ENCODE assay signal across 9 mouse cellular contexts in the genomic region with DNA sequence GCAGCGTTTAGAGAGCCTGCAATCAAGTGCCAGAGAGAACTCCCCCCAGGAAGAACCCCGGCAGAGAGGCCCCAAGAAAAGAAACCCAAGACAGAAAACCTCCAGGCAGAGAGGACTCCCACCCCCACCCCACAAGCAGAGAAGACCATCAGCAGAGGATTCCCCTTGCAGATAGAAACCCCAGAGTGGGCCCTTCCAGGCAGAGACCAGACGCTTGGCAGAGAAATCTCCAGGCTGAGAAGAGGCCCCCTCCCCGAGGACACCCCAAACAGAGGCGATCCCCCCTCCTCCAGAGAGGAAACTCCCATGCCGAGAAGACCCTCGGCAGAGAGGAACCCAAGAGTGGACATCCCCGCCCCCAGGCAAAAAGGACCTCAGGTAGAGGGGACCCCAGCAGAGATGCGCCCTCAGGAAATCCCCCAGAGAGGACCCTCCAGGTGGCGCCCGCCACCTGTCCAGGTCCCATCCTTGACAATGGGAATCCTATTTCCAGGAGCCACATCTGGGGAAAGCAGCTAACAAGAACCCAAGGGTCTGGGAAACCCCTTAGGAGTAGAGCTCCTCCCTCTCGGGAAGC. TPM values are rescaled to one million over a fixed set of nuclear protein-coding genes. Genes with fewer than 3 reads are reported as not detected.
A peak's percentile ranks its signal among the peaks of the same experiment; 100 is the strongest.
DNase-seq lines count a peak whose midpoint lies in the region; ATAC-seq and TF ChIP-seq lines count a peak whose summit lies in the region.
"Had no signal": no experiment of that assay in that cellular context is flagged by ENCODE, and none has a peak within 500 bp of the region (broad histone marks: within the 10 kb centered on the region; RNA-seq: fewer than 3 reads in every experiment).

No protein-coding gene starts in this region.

- peaks cover 20% of the 10 kb centered on the region for H3K27me3 ChIP-seq in kidney, postnatal 0 days (ENCODE audit: insufficient read depth, low read length)
- peaks cover 56% of the 10 kb centered on the region for H3K27me3 ChIP-seq in embryonic facial prominence, embryonic 10.5 days (replicated peaks; ENCODE audit: low read depth, poor library complexity, severe bottlenecking)
- peaks cover 26% of the 10 kb centered on the region for H3K27me3 ChIP-seq in intestine, embryonic 15.5 days (replicated peaks)
- peaks cover 38% of the 10 kb centered on the region for H3K27me3 ChIP-seq in neural tube, embryonic 13.5 days

- no peak overlapping the region for H3K27ac ChIP-seq in kidney, postnatal 0 days
- H3K27ac ChIP-seq in embryonic facial prominence, embryonic 10.5 days (replicated peaks): no peak overlapping the region
- H3K27ac ChIP-seq in intestine, embryonic 15.5 days: no peak overlapping the region
- peak overlapping the region; percentile 61 for H3K27ac ChIP-seq in neural tube, embryonic 13.5 days (replicated peaks)

- no peak for DNase-seq in kidney, postnatal 0 days (ENCODE audit: low spot score)
- no peak for DNase-seq in kidney, postnatal 10 days
- no peak for DNase-seq in embryonic facial prominence, embryonic 10.5 days (ENCODE audit: low spot score)
- no peak for DNase-seq in spleen, postnatal 14 days (ENCODE audit: low spot score in 2 of 2)
- DNase-seq in right cerebral cortex, adult 2 months (ENCODE audit: low spot score in 2 of 2): no peak
- no peak for DNase-seq in left cerebral cortex, postnatal 36 days (ENCODE audit: low spot score in 2 of 2)

- H3K4me3 ChIP-seq in kidney, postnatal 0 days (replicated peaks; ENCODE audit: low read depth, low read length): peak overlapping the region; percentile 39
- H3K4me3 ChIP-seq in embryonic facial prominence, embryonic 10.5 days: peak overlapping the region; percentile 71
- peak overlapping the region; percentile 55 for H3K4me3 ChIP-seq in intestine, embryonic 15.5 days (replicated peaks)
- peak overlapping the region; percentile 59 for H3K4me3 ChIP-seq in neural tube, embryonic 13.5 days

- WGBS in kidney, postnatal 0 days: 12% methylated on average over 12 of the region's 12 CpGs
- 11% methylated on average over 12 of the region's 12 CpGs for WGBS in embryonic facial prominence, embryonic 10.5 days
- 8% methylated on average over 12 of the region's 12 CpGs for WGBS in intestine, embryonic 15.5 days
- WGBS in neural tube, embryonic 13.5 days: 10% methylated on average over 12 of the region's 12 CpGs

- peak overlapping the region; percentile 65 for H3K4me2 ChIP-seq in kidney, postnatal 0 days (ENCODE audit: low read length)
- H3K4me2 ChIP-seq in intestine, embryonic 15.5 days (replicated peaks): peak overlapping the region; percentile 96
- peak overlapping the region; percentile 72 for H3K4me2 ChIP-seq in neural tube, embryonic 13.5 days

- no peaks in the 10 kb centered on the region for H3K9me3 ChIP-seq in kidney, postnatal 0 days (replicated peaks; ENCODE audit: low read length)
- H3K9me3 ChIP-seq in embryonic facial prominence, embryonic 10.5 days: no peaks in the 10 kb centered on the region
- no peaks in the 10 kb centered on the region for H3K9me3 ChIP-seq in intestine, embryonic 15.5 days
- no peaks in the 10 kb centered on the region for H3K9me3 ChIP-seq in neural tube, embryonic 13.5 days

- intact Hi-C loops in left cerebral cortex, postnatal 36 days (cut with DNase I): loop anchor here (5.0 kb wide), 1 partner anchor 61 kb away; a partner anchor contains a TSS

- H3K4me1 ChIP-seq in kidney, postnatal 0 days (replicated peaks; ENCODE audit: insufficient read depth, low read length): peaks cover 7% of the 10 kb centered on the region; the same call in 1 of the 2 replicates
- peaks cover 11% of the 10 kb centered on the region for H3K4me1 ChIP-seq in embryonic facial prominence, embryonic 10.5 days
- H3K4me1 ChIP-seq in intestine, embryonic 15.5 days (replicated peaks): peaks cover 8% of the 10 kb centered on the region; the same call in 1 of the 2 replicates
- H3K4me1 ChIP-seq in neural tube, embryonic 13.5 days (replicated peaks): peaks cover 35% of the 10 kb centered on the region

- no peaks in the 10 kb centered on the region for H3K36me3 ChIP-seq in kidney, postnatal 0 days (ENCODE audit: insufficient read depth, low read length)
- no peaks in the 10 kb centered on the region for H3K36me3 ChIP-seq in embryonic facial prominence, embryonic 10.5 days (replicated peaks)
- no peaks in the 10 kb centered on the region for H3K36me3 ChIP-seq in intestine, embryonic 15.5 days
- H3K36me3 ChIP-seq in neural tube, embryonic 13.5 days: no peaks in the 10 kb centered on the region

- H3K9ac ChIP-seq in kidney, postnatal 0 days (ENCODE audit: low read depth, low read length): no peak overlapping the region
- H3K9ac ChIP-seq in intestine, embryonic 15.5 days: no peak overlapping the region
- H3K9ac ChIP-seq in neural tube, embryonic 13.5 days: peak overlapping the region; percentile 78

- no peak for TF ChIP-seq CTCF in kidney, postnatal 0 days (IDR thresholded peaks at IDR 0.05; ENCODE audit: low read depth)

- no peak for ATAC-seq in kidney, postnatal 0 days (replicated peaks; ENCODE audit: low FRiP score, low read depth)
- ATAC-seq in intestine, embryonic 15.5 days: no peak
- ATAC-seq in neural tube, embryonic 13.5 days (ENCODE audit: low read depth): peak; percentile 58; the same call in 1 of the 2 replicates

RNA-seq across cellular contexts. Expression of a gene that starts 0.5 kb away (rescaled TPM):
- 0.34 and 0.52 TPM in 2 replicates for polyA plus RNA-seq in kidney, postnatal 0 days (2015; fragmentation: Nextera tagmentation; extraction: Ambion mirVana)
- polyA plus RNA-seq in embryonic facial prominence, embryonic 10.5 days (2016; fragmentation: Nextera tagmentation; extraction: Ambion mirVana): 6.9 and 8.7 TPM in 2 replicates
- polyA plus RNA-seq in intestine, embryonic 15.5 days (2015; fragmentation: Nextera tagmentation; extraction: Ambion mirVana): 4.7 and 6.1 TPM in 2 replicates
- polyA plus RNA-seq in neural tube, embryonic 13.5 days (2015; fragmentation: Nextera tagmentation; extraction: Ambion mirVana): 87.0 and 97.2 TPM in 2 replicates
- total RNA-seq in left cerebral cortex, postnatal 36 days (2021): 100 to 1,000 TPM; 409 to 510 TPM
- total RNA-seq: liver, adult 2 months had no signal
- polyA plus RNA-seq: liver, adult 2 months had no signal

RNA-seq across cellular contexts. Expression of a gene that starts 17.0 kb away (rescaled TPM):
- not detected in 2 replicates for polyA plus RNA-seq in kidney, postnatal 0 days (2015; fragmentation: Nextera tagmentation; extraction: Ambion mirVana)
- polyA plus RNA-seq in embryonic facial prominence, embryonic 10.5 days (2016; fragmentation: Nextera tagmentation; extraction: Ambion mirVana): not detected in 2 replicates
- not detected in 2 replicates for polyA plus RNA-seq in intestine, embryonic 15.5 days (2015; fragmentation: Nextera tagmentation; extraction: Ambion mirVana)
- polyA plus RNA-seq in neural tube, embryonic 13.5 days (2015; fragmentation: Nextera tagmentation; extraction: Ambion mirVana): not detected in 2 replicates
- not detected for total RNA-seq in left cerebral cortex, postnatal 36 days (2021)

RNA-seq across cellular contexts. Expression of a gene that starts 40.8 kb away (rescaled TPM):
- 0.57 and 0.63 TPM in 2 replicates for polyA plus RNA-seq in kidney, postnatal 0 days (2015; fragmentation: Nextera tagmentation; extraction: Ambion mirVana)
- 0.52 and 0.71 TPM in 2 replicates for polyA plus RNA-seq in embryonic facial prominence, embryonic 10.5 days (2016; fragmentation: Nextera tagmentation; extraction: Ambion mirVana)
- 0.05 and 0.10 TPM in 2 replicates for polyA plus RNA-seq in intestine, embryonic 15.5 days (2015; fragmentation: Nextera tagmentation; extraction: Ambion mirVana)
- polyA plus RNA-seq in neural tube, embryonic 13.5 days (2015; fragmentation: Nextera tagmentation; extraction: Ambion mirVana): 0.36 and 1.2 TPM in 2 replicates
- total RNA-seq in left cerebral cortex, postnatal 36 days (2021): 10 to 100 TPM; 13.0 to 13.7 TPM
- total RNA-seq: liver, adult 2 months had no signal
- polyA plus RNA-seq: liver, adult 2 months had no signal
